Mouse (Mus musculus) urinary bladder, postnatal 25 days (tissue): Measurements from ENCODE around the gene Gm20661.

Source experiments
- DNase-seq: peaks from one replicate; pipeline ENCODE4 v3.0.0; 2022; ENCODE audit warnings: low spot score

The Gm20661 gene

DNA sequence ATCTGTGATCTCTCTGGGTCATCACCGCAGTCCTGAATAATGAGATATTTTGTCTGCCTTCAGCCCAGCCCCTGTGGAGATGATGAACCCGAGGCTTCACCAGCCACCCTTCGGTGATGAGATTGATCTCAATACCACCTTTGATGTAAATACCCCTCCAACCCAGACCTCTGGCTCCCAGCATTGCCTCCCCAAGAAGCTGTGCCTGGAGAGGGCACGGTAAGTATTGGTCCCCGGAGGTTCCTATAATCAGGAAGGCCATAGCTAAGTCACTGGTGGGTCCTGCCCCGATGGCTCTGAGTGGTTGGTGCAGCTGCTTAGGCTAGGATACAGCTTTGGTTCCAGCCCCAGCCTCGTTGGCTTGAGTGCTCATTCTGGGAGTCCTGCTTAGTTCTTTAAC is 14.3 kb upstream of the Gm20661 start:
- DNase-seq, result no peak

GRCm38 (mm10) chr9:107970311-107970710 is 12.5 kb upstream of the Gm20661 start:
- no peak for DNase-seq

DNA sequence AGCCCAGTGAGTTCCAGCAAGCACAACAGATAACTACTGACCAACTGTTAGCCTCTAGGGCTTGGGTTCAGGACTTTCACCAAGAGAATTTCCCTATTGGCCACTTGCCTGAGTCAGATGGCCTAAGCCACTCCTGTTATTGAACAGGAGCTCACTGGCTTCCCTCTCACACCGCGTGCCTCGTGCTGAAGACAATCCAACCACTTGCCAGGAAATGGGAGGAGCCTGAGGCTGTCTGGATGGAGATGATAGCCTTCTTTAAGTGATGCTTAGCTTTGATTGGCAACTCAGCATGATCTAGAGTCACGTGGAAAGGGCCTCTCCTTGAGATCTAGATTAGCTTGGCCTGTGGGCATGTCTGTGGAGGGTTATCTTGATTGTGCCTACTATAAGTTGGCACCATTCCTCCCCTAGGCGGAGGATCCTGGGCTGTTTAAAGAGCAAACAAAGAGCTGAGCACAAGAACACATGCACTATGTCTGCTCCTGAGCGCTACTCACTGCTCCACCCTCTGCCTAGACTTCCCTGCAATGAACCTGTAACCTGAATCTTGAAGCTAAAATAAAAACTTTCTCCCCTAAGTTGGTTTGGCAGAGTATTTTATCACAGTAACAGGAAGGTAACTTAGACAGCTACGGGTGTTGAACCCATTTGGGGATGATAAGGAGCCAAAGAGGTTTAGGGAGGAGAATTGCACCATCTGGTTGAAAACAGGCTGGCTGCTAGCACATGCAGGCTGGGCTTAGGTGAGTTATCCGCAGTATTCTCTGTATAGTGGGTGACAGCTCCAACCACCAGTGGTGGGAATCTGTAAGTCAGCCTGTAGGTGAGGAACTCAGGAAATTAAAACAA is 10.9 kb upstream of the Gm20661 start:
- no peak for DNase-seq

- DNase-seq, result no peak
Observed at GRCm38 (mm10) chr9:107974491-107975171, 8.2 kb upstream of the Gm20661 start.

GRCm38 (mm10) chr9:107975399-107976386 is 7.2 kb upstream of the Gm20661 start, which contains the start of gene Uba7:
Gene Uba7, plus strand, starts transcription at chr9:107975505.
- peak; percentile 35 for DNase-seq

DNA sequence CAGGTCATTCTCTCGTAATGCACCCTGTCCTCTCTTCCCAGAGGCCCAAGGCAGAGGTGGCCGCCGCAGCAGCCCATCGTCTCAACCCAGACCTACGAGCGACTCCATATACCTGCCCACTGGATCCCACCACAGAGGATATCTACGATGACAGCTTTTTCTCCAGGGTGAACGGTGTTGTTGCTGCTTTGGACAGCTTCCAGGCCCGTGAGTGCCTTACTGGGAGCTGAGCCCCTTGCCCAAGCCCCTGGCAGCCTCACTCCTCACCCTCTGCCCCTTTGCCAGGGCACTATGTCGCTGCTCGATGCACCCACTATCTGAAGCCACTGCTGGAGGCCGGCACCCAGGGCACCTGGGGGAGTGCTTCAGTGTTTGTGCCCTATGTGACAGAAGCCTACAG is 4.0 kb upstream of the Gm20661 start:
- no peak for DNase-seq

DNA sequence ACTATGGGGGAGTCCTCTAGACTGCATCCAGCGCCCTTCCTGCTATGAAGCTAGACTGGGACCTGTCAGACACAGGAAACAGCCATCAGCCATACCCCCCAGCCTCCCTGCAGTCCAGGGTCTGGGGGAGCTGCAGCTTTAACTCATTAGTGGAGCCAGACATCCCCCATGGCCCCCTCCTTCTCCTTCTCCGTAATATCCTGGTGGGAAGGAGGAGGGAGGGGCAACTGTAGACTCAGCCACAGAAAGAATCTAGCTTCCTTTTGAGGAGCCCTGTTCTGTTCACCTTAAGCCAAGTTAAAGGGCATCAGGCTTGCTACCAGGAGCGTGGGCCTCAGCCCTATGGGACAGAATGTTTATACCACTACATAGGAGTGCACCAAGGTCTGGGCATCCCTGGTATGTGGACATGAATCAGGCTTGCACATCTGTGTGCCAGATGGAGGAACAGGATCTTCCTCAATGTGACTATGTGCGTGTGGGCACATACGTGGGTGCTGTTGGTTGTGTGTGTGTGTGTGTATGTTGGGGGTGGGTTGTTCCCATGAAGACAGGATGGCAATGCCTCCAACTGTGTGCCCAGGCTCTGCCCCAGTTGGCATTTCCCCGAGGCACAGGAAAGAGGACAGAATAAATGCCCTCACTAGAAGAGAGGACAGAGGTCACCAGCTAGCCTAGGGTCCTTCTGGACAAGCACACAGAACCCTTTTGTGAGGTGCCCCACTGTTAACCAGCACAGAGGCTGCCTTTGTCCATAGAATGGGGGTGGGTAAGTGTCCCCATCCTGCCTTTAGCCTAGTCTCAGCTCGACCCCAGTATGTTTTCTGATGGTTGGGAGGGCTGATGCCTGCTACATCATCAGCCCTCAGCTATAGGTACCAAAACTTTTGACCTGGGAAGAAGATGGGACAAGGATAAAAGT is 913 bp upstream of the Gm20661 start:
- DNase-seq, result no peak

GRCm38 (mm10) chr9:107983421-107983890 is 598 bp downstream of the Gm20661 start:
- DNase-seq, result peak; percentile 24

DNA sequence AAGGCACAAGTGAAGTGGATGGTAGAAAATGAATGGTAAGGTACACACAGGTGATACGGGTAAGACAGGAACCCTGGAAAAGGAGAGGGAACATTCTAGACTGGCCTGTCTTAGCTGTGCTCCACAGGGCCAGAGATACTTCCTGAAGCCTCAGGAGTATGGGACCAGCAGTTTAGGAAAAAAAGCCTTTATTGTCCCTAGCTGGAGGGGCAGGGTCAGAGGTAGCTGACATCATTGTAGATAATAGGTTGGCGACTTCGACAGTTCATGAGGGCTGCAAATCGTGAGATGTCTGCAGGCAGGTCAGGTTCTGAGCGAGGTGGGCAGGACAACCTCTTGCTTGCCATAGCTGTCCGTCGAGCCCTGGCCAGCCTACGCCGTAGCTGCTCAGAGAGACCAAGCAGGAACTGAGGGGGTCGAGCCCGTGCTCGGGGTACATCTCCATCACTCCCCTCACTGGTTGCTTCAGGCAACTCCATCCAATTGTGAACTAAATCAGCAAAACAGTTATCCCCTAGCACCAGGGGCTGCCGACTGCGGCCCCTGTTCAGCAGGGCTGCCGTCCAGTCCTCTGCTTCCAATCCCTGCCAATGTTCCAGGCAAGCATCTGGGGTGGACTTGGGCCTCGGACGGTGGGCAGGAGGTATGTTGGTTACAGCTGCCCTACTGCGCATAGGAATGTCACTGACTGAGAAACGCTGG is 1.3 kb downstream of the Gm20661 start:
- no peak for DNase-seq

DNA sequence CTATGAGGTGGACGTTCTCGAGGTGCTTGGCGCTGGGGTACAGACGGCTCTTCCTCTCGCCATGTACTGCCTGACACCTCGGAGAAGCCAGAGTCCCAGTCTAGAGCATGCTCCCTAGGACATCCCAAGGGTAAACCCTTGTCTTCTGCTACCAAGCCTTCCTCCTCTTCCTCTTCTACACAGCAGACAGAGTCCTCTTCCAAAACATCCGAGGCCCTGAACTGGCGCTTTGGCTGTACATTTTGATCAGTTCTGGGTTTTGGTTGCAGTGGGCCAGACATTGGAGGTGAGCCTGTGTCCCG is 1.8 kb downstream of the Gm20661 start:
- no peak for DNase-seq

GRCm38 (mm10) chr9:107985131-107986119 is 2.6 kb downstream of the Gm20661 start, which contains the start of gene Inka1:
Gene Inka1, minus strand, starts transcription at chr9:107985879.
- DNase-seq, result peak; percentile 90

DNA sequence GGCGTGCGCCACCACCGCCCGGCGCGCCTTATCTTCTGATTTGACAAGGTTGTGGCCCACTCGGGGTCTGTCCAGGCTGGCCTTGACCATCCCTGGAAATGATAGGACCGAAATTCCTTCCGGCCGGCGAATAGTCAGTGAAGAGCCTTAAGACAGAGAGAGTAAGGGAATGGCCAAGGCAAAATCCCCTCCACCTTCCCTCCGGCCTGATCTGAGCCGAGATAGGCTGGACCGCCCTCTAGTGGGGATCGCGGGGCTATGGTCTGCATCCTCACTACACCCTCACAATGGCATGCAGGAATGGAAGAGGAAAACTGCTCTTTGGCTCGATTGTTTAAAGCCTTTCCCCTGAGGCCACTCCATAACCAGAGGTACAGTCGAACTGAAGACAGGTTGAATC is 3.5 kb downstream of the Gm20661 start:
- DNase-seq, result peak; percentile 77

- DNase-seq, result no peak
Observed at GRCm38 (mm10) chr9:107987950-107988349, 5.1 kb downstream of the Gm20661 start.

DNA sequence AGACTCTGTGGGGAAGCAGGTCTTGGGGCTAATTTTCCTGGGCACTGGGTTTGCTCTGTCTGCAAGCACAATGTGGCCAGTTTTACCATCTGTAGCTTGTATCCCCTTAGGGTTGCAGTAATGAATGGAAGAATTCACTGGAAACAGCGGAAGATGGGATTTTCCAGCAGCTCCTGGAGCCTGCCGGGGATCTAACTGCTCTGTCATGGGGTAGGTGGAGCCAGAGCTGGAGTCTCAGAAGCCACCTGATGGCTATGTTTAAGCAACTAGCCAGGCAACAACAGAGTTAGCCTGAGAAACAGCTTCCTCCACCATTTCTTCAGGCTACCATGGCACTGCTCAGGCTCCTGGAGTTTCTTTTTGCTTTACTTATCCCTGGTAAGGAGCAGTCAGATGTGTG is 9.3 kb downstream of the Gm20661 start, which contains the start of gene Cdhr4:
Cdhr4 (plus strand) TSS at position 301 of the 400 bp plus-strand sequence.
- DNase-seq, result no peak

DNA sequence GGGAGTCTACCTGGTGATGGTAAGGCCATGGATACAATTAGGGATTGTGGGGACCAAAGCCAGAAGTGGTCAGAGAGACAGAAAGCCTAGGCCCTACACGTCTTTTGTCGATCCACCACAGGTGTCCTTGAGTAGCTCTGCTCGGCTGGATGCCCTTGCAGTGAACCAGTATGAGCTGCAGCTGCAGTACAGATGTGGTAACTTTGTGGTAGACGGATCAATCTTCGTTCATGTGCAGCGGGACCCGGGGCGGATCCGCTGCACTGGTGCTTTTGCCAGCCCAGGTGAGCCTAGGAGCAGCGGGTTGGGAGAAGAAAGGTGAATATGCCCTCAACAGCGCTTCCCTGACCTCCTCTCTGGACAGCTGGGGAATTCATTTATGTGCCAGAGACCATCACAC is 10.2 kb downstream of the Gm20661 start:
- DNase-seq, result no peak

GRCm38 (mm10) chr9:107994464-107994863 is 11.6 kb downstream of the Gm20661 start:
- no peak for DNase-seq

DNA sequence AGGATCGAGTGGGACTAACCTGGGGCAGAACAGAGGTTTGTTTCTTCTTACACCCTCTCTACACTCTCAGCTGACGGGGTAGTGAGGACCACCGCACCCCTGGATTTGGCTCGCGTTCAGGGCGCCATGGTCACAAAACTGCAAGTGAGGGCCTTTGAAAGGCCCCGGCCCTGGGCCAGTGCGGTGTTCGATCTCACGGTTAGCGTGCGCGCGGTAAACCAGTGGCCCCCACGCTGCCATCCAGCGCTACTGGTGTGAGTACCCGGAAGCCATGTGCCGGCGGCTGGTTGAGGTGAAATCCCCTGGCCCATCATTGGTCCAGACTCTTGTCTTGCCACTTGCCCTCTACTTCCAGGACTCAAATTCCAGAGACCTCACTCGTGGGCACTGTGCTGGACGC is 12.7 kb downstream of the Gm20661 start:
- no peak for DNase-seq

GRCm38 (mm10) chr9:107996049-107996448 is 13.2 kb downstream of the Gm20661 start, which contains the start of gene Gm20662:
Gene Gm20662, plus strand, starts transcription at chr9:107996349.
- DNase-seq, result no peak
